In genomic region chr5:35137510-35138182, GRCm38 (mm10) we compare ENCODE assay signal across 8 mouse cellular contexts. TPM values are rescaled to one million over a fixed set of nuclear protein-coding genes. Genes with fewer than 3 reads are reported as not detected.
DNase-seq lines count a peak whose midpoint lies in the region; ATAC-seq and TF ChIP-seq lines count a peak whose summit lies in the region.
"Had no signal": no experiment of that assay in that cellular context is flagged by ENCODE, and none has a peak within 500 bp of the region (broad histone marks: within the 10 kb centered on the region; RNA-seq: fewer than 3 reads in every experiment).

No protein-coding gene starts in this region.

- H3K36me3 ChIP-seq in midbrain, embryonic 13.5 days: no peaks in the 10 kb centered on the region
- H3K36me3 ChIP-seq in midbrain, embryonic 11.5 days (ENCODE audit: control insufficient read depth, insufficient read depth, low read length): no peaks in the 10 kb centered on the region

- intact Hi-C loops in gastrocnemius, adult 2 months (cut with DNase I): loop anchor here (10.0 kb wide), 1 partner anchor 153 kb away; no protein-coding TSS in a partner anchor

- no peaks in the 10 kb centered on the region for H3K9me3 ChIP-seq in midbrain, embryonic 13.5 days
- no peaks in the 10 kb centered on the region for H3K9me3 ChIP-seq in midbrain, embryonic 11.5 days (ENCODE audit: control insufficient read depth, low read length)

- H3K4me3 ChIP-seq in midbrain, embryonic 13.5 days (replicated peaks): no peak overlapping the region
- H3K4me3 ChIP-seq in midbrain, embryonic 11.5 days (ENCODE audit: low read depth, low read length): no peak overlapping the region
- no peak overlapping the region for H3K4me3 ChIP-seq in gastrocnemius, adult 2 months

- TF ChIP-seq CTCF in gastrocnemius, adult 2 months (IDR thresholded peaks at IDR 0.05): no peak

- no peak overlapping the region; the same call in 1 of the 2 replicates for H3K27ac ChIP-seq in midbrain, embryonic 13.5 days
- H3K27ac ChIP-seq in midbrain, embryonic 11.5 days (ENCODE audit: low read depth, low read length): no peak overlapping the region
- no peak overlapping the region for H3K27ac ChIP-seq in gastrocnemius, adult 2 months

- no peaks in the 10 kb centered on the region for H3K27me3 ChIP-seq in midbrain, embryonic 13.5 days
- no peaks in the 10 kb centered on the region for H3K27me3 ChIP-seq in midbrain, embryonic 11.5 days (ENCODE audit: control insufficient read depth, insufficient read depth, low read length)

- 68% methylated on average over 13 of the region's 13 CpGs for WGBS in midbrain, embryonic 13.5 days
- WGBS in midbrain, embryonic 11.5 days: 78% methylated on average over 13 of the region's 13 CpGs

- no peak overlapping the region for H3K9ac ChIP-seq in midbrain, embryonic 13.5 days (replicated peaks)
- no peak overlapping the region for H3K9ac ChIP-seq in midbrain, embryonic 11.5 days (ENCODE audit: low read length)

- DNase-seq in midbrain, embryonic 11.5 days (ENCODE audit: low spot score, missing footprints): no peak
- peak; percentile 90 to 93 for DNase-seq in layer of hippocampus, postnatal 36 days
- DNase-seq in skeletal muscle tissue, adult 2 months (ENCODE audit: low read depth, low spot score): peak; percentile 10
- DNase-seq in adrenal gland, adult 2 months: no peak
- no peak for DNase-seq in gastrocnemius, adult 2 months
- DNase-seq: kidney, adult 11 months had no signal

- peaks cover 9% of the 10 kb centered on the region; the same call in 1 of the 2 replicates for H3K4me1 ChIP-seq in midbrain, embryonic 13.5 days (replicated peaks)
- H3K4me1 ChIP-seq in midbrain, embryonic 11.5 days (ENCODE audit: control insufficient read depth, insufficient read depth, low read length): peaks cover 2% of the 10 kb centered on the region; the same call in 1 of the 2 replicates

- no peak overlapping the region for H3K4me2 ChIP-seq in midbrain, embryonic 13.5 days (replicated peaks)
- no peak overlapping the region for H3K4me2 ChIP-seq in midbrain, embryonic 11.5 days

- ATAC-seq in midbrain, embryonic 13.5 days: peak; percentile 56; the same call in 1 of the 2 replicates
- ATAC-seq in midbrain, embryonic 11.5 days (ENCODE audit: low FRiP score): no peak
- peak; percentile 63 for ATAC-seq in frontal cortex, adult (ENCODE audit: low TSS enrichment)

RNA-seq across cellular contexts. Expression of gene Lrpap1, which starts 32.1 kb away (rescaled TPM):
- polyA plus RNA-seq in midbrain, embryonic 13.5 days (2015; fragmentation: Nextera tagmentation; extraction: Ambion mirVana): 108 and 114 TPM in 2 replicates
- 95.5 and 105 TPM in 2 replicates for polyA plus RNA-seq in midbrain, embryonic 11.5 days (2014; fragmentation: Nextera tagmentation; extraction: Ambion mirVana)
- 100 to 1,000 TPM; 150 to 152 TPM for total RNA-seq in layer of hippocampus, postnatal 36 days (2021)
- total RNA-seq in adrenal gland, adult 2 months (2021): 100 to 1,000 TPM; 112 to 116 TPM
- 31.4 and 36.7 TPM in 2 replicates for polyA plus RNA-seq in adrenal gland, adult 2 months (2012; rRNA removed)
- total RNA-seq in gastrocnemius, adult 2 months (2021): 10 to 100 TPM; 28.2 to 30.2 TPM

Comparison
In these comparisons a context has a peak if more than half of its experiments do, and no peak if none do; other contexts are left out.
1. DNase-seq: peak in layer of hippocampus, postnatal 36 days (2 of 2) and skeletal muscle tissue, adult 2 months (single experiment); none in midbrain, embryonic 11.5 days (single experiment), adrenal gland, adult 2 months (single experiment) and gastrocnemius, adult 2 months (single experiment).